Mouse (Mus musculus): ENCODE measurements around the gene Naaladl1.

GRCm38 (mm10) chr19:6067724-6068415, 37.7 kb upstream of the Naaladl1 start, which contains the start of gene Tm7sf2:
- TF ChIP-seq HCFC1 (IDR thresholded peaks at IDR 0.05; ENCODE audit: borderline replicate concordance, insufficient read depth, low read length), result no peak
- no peak for TF ChIP-seq ZC3H11A (IDR thresholded peaks at IDR 0.05; ENCODE audit: borderline replicate concordance, low read depth, low read length)
